Mouse (Mus musculus) heart, embryonic 10.5 days (tissue): Measurements from ENCODE around the gene Cdc7. TPM values are rescaled to one million over a fixed set of nuclear protein-coding genes. Genes with fewer than 3 reads are reported as not detected.
"Not testable (repeated sequence)": the region's sequence is repeated elsewhere in the genome, so short reads cannot be mapped to it uniquely, and the experiment has no call there.

Experiments used
- DNase-seq: peaks from one replicate; pipeline ENCODE4 v3.0.0-alpha.2; 2017; ENCODE audit warnings: low spot score
- H3K27ac ChIP-seq: fragments of 300-500 bp; sonication (generic); 2 replicates; pipeline ENCODE4 v1.5.1; 2016; ENCODE audit warnings: mild to moderate bottlenecking
- H3K27me3 ChIP-seq: fragments of 300-500 bp; sonication (generic); 2 replicates; pipeline ENCODE4 v1.6.1; 2016; ENCODE audit warnings: mild to moderate bottlenecking; ENCODE audit not compliant: poor library complexity, insufficient read depth, severe bottlenecking
- H3K36me3 ChIP-seq: fragments of 300-500 bp; sonication (generic); 2 replicates; pipeline ENCODE4 v1.6.1; 2016; ENCODE audit warnings: mild to moderate bottlenecking, moderate library complexity
- H3K4me1 ChIP-seq: fragments of 300-500 bp; sonication (generic); 2 replicates; pipeline ENCODE4 v1.6.1; 2016; ENCODE audit warnings: mild to moderate bottlenecking
- H3K4me3 ChIP-seq: fragments of 300-500 bp; sonication (generic); 2 replicates; pipeline ENCODE4 v1.5.1; 2016; ENCODE audit warnings: mild to moderate bottlenecking, moderate library complexity
- H3K9me3 ChIP-seq: fragments of 300-500 bp; sonication (generic); 2 replicates; pipeline ENCODE4 v1.6.1; 2016; ENCODE audit warnings: mild to moderate bottlenecking, moderate library complexity
- WGBS: fragments of 180-500 bp; shearing (Covaris S2); methylation state at CpG from one replicate; pipeline ENCODE4 v1.1.7; 2016; 5-methylcytosine and 5-hydroxymethylcytosine counted together
- polyA plus RNA-seq: library from polyadenylated mRNA; unstranded; fragments of >200 nt; fragmentation: Nextera tagmentation; extraction: Ambion mirVana; gene quantifications from 2 replicates; pipeline ENCODE4 v1.2.1, GENCODE M21; 2016

Gene Cdc7
- polyA plus RNA-seq, 1 experiment from 2014 or later = 46.6 TPM

DNA sequence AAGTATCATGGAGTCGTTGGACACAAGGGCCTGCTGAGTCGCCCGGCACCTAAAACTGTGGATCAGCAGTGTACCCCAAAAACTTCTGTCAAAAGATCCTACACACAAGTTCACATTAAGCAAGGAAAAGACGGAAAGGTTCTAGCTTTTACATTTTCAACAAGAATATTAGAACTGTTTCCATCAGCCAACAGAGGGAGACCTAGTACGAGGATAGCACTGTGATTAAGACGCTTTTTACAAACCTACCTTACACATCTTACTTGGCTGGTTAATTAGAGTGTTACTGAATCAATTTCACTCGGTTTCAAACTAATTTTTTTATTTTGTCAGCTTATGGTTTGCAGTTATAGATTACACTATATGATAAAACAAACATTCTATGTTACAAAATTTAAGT lies 9.8 kb downstream of the Cdc7 start:
- 88% methylated on average over 7 of the region's 7 CpGs for WGBS
- DNase-seq = no peak
- no peak overlapping the region for H3K4me3 ChIP-seq
- H3K27me3 ChIP-seq = no peaks in the 10 kb centered on the region
- no peaks in the 10 kb centered on the region for H3K9me3 ChIP-seq
- no peaks in the 10 kb centered on the region for H3K4me1 ChIP-seq
- H3K36me3 ChIP-seq = peaks cover 90% of the 10 kb centered on the region
- no peak overlapping the region for H3K27ac ChIP-seq

- no peaks in the 10 kb centered on the region for H3K27me3 ChIP-seq
- H3K27ac ChIP-seq = no peak overlapping the region
- H3K36me3 ChIP-seq = peaks cover 78% of the 10 kb centered on the region
- no peak overlapping the region for H3K4me3 ChIP-seq
- no peaks in the 10 kb centered on the region for H3K9me3 ChIP-seq
- peaks cover 9% of the 10 kb centered on the region for H3K4me1 ChIP-seq
- WGBS = 86% methylated on average over 7 of the region's 7 CpGs
- no peak for DNase-seq
These were observed 15.0 kb downstream of the Cdc7 start for GRCm38 (mm10) chr5:106979156-106979555.

- peaks cover 57% of the 10 kb centered on the region for H3K36me3 ChIP-seq
- peak overlapping the region; percentile 22; the same call in 1 of the 2 replicates for H3K27ac ChIP-seq
These were observed 18.3 kb downstream of the Cdc7 start for GRCm38 (mm10) chr5:106982298-106982952.

DNA sequence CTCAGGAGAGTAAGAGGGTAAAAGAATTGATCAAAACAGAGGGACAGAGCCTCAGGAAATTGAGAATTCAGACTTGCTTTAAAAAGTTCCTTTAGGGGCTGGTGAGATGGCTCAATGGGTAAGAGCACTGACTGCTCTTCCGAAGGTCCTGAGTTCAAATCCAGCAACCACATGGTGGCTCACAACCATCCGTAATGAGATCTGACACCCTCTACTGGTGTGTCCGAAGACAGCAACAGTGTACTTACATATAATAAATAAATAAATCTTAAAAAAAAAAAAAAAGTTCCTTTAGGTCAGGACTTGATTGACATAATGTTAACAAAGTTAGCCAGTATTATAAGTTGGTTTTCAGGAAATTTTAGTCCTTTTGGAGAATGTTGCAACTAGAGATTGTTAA lies 20.8 kb downstream of the Cdc7 start:
- H3K36me3 ChIP-seq = peaks cover 37% of the 10 kb centered on the region
- not testable (repeated sequence) for H3K27me3 ChIP-seq, H3K27ac ChIP-seq, H3K4me3 ChIP-seq, H3K4me1 ChIP-seq, DNase-seq, H3K9me3 ChIP-seq
- WGBS = 93% methylated on average over 3 of the region's 3 CpGs

More at GRCm38 (mm10) chr5:106982298-106982952, 18.3 kb downstream of the Cdc7 start:
- peaks cover 9% of the 10 kb centered on the region for H3K4me1 ChIP-seq
- no peak overlapping the region for H3K4me3 ChIP-seq
- no peak for DNase-seq
- WGBS = 49% methylated on average over 7 of the region's 7 CpGs
- H3K27me3 ChIP-seq = no peaks in the 10 kb centered on the region
- H3K9me3 ChIP-seq = no peaks in the 10 kb centered on the region

GRCm38 (mm10) chr5:106985594-106985993 lies 21.5 kb downstream of the Cdc7 start:
- Histone ChIP-seq H3K27me3 (no peaks in the 10 kb centered on the region), H3K4me1 (peaks cover 12% of the 10 kb centered on the region), H3K4me3 (no peak overlapping the region), H3K27ac (no peak overlapping the region), H3K9me3 (no peaks in the 10 kb centered on the region), H3K36me3 (peaks cover 32% of the 10 kb centered on the region)
- 61% methylated on average over 2 of the region's 2 CpGs for WGBS
- no peak for DNase-seq

GRCm38 (mm10) chr5:106989181-106989580 lies 25.1 kb downstream of the Cdc7 start:
- no peaks in the 10 kb centered on the region for H3K27me3 ChIP-seq
- H3K36me3 ChIP-seq = peaks cover 9% of the 10 kb centered on the region
- H3K9me3 ChIP-seq = no peaks in the 10 kb centered on the region
- H3K4me3 ChIP-seq = no peak overlapping the region
- no peak for DNase-seq
- 54% methylated on average over 8 of the region's 8 CpGs for WGBS
- no peak overlapping the region for H3K27ac ChIP-seq
- peaks cover 14% of the 10 kb centered on the region for H3K4me1 ChIP-seq

GRCm38 (mm10) chr5:106989786-106990185 lies 25.7 kb downstream of the Cdc7 start:
- Histone ChIP-seq H3K27ac (no peak overlapping the region), H3K4me3 (no peak overlapping the region), H3K9me3 (no peaks in the 10 kb centered on the region), H3K4me1 (peaks cover 20% of the 10 kb centered on the region), H3K36me3 (peaks cover 5% of the 10 kb centered on the region), H3K27me3 (no peaks in the 10 kb centered on the region)
- DNase-seq = no peak
- WGBS = 73% methylated on average over 12 of the region's 12 CpGs

DNA sequence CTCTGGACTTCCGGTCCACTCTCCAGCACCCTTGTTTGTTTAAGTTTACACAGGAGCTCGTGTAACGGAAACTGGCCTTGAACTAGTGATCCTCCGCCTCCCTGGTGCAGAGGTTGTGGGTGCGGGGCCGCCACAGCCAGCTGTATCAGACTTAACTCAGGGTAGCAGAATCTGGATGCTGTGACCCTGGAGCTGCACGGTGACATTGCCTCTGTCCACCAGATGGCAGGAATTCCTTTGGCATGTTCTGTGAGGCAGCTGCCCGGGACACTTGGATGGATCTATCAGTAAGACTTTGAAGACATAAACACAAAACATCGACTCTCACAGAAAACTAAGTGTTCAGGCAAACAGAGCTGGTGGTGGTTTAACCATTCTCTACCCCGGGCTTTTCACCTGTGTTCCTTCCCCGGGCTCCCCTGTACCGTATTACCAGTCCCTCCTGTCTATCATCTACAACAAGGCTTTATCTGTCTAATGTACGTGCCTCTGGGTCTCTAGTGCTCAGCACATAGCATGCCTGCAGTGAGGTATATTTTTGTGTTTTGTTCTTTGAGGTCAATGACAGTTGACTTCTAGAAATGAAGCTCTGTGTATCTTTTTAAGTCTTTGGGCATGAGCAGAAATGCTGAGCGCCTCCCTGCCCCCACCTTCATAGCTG lies 26.6 kb downstream of the Cdc7 start:
- no peak for DNase-seq
- Histone ChIP-seq H3K9me3 (no peaks in the 10 kb centered on the region), H3K27me3 (no peaks in the 10 kb centered on the region), H3K4me1 (peaks cover 24% of the 10 kb centered on the region), H3K4me3 (no peak overlapping the region), H3K27ac (peak overlapping the region; percentile 32), H3K36me3 (0 out of 2 replicates have a peak, but pooled peaks cover 4% of the 10 kb centered on the region)
- 38% methylated on average over 14 of the region's 14 CpGs for WGBS

DNA sequence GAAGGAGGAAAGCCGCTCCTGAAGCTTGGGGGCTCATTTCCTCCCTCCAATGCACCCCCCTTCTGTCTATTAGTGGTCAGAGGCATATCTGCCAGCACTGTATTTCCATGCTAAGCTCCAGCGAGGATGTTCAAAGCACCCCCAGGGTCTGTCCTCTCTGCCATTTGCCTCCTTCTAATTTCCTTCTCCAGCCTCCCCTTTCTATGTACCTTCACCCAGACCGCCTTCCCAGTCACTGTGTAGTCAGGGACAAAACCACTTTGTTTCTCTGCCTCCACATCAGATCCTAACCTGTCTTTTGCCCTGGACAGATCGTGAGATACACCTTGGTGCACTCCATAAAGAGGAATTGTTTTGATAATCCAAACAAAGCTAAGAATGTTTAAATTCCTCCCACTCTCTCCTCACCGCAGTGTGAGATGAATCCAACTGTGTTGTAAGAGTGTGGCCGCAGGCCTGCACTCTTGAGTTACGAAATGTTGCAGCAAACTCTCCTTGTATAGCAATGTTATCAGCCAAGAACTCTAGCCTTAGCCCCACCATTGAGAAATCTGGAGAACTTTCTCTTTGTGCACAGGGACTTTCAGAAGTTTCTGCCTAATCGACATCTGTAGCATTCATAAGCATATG lies 27.3 kb downstream of the Cdc7 start:
- WGBS = 63% methylated on average over 8 of the region's 8 CpGs
- H3K4me3 ChIP-seq = no peak overlapping the region
- DNase-seq = no peak
- H3K9me3 ChIP-seq = no peaks in the 10 kb centered on the region
- peak overlapping the region; percentile 32 for H3K27ac ChIP-seq
- H3K27me3 ChIP-seq = no peaks in the 10 kb centered on the region
- H3K36me3 ChIP-seq = 0 out of 2 replicates have a peak, but pooled peaks cover 2% of the 10 kb centered on the region
- H3K4me1 ChIP-seq = peaks cover 31% of the 10 kb centered on the region

DNA sequence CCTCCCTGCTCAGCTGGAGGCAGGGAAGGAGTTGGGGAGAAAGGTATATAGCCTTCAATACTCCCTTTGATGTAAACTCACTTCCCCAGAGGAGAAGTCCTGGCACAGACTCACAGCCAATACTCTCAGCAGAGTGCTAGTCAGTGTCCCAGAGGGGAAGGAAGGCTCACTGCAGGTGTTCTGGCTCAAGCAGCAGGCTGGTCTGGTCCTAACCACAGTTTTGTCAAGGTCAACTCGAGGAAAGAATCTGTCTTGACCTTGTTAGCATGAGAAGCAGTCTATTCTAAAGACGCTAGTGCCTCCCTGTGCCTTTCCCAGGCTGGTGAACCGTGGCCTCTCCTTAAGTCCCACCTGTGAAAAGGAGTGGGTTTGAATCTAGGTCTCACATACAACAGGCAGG lies 30.6 kb downstream of the Cdc7 start:
- DNase-seq = no peak
- WGBS = 24% methylated on average over 3 of the region's 3 CpGs
- Histone ChIP-seq H3K4me1 (peaks cover 34% of the 10 kb centered on the region), H3K36me3 (no peaks in the 10 kb centered on the region), H3K27ac (peak overlapping the region; percentile 56), H3K4me3 (no peak overlapping the region), H3K27me3 (no peaks in the 10 kb centered on the region), H3K9me3 (no peaks in the 10 kb centered on the region)

DNA sequence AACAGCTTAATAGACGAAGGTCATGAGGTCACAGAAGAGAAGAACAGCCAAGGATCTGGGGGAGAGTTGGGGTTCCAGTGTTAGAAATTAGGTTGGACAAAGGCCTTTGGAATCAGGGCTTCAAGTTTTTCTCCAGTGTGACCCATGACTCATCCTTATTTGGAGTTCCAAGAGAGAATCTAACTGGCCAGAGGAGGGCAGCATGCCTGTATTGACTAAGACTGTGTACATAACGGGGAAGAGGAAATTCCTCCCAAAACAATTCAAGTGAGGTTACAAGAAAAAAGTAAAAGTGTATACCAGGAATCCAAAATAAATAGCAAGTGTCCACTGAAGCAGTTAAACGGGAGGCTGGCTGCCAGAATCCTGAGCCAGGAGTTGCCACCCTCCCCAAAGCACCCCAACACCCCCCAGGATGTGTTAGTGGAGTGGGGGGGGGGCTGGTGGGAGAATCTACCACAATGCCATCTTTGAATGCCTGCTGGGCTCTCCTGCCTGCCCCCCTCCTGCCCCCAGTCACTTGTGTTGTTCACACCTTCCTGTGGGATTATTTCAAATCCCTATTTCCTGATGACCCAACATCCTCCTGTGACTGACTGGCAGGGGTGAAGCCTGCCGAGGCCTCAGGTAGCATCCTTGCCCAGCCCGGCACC lies 31.9 kb downstream of the Cdc7 start:
- Histone ChIP-seq H3K4me1 (peaks cover 30% of the 10 kb centered on the region), H3K9me3 (no peaks in the 10 kb centered on the region), H3K27me3 (no peaks in the 10 kb centered on the region), H3K36me3 (no peaks in the 10 kb centered on the region), H3K4me3 (no peak overlapping the region), H3K27ac (peak overlapping the region; percentile 74)
- WGBS = 36% methylated on average over 5 of the region's 5 CpGs
- DNase-seq = no peak

GRCm38 (mm10) chr5:106996539-106997244 lies 32.6 kb downstream of the Cdc7 start:
- Histone ChIP-seq H3K9me3 (no peaks in the 10 kb centered on the region), H3K4me3 (no peak overlapping the region), H3K27ac (peak overlapping the region; percentile 74), H3K4me1 (peaks cover 30% of the 10 kb centered on the region), H3K36me3 (no peaks in the 10 kb centered on the region), H3K27me3 (no peaks in the 10 kb centered on the region)
- no peak for DNase-seq
- 61% methylated on average over 7 of the region's 7 CpGs for WGBS
